Mouse (Mus musculus): ENCODE results near the gene Tprg. TPM values are rescaled to one million over a fixed set of nuclear protein-coding genes. Genes with fewer than 3 reads are reported as not detected.

Gene Tprg
- polyA plus RNA-seq, 1 experiment, result not detected

DNA sequence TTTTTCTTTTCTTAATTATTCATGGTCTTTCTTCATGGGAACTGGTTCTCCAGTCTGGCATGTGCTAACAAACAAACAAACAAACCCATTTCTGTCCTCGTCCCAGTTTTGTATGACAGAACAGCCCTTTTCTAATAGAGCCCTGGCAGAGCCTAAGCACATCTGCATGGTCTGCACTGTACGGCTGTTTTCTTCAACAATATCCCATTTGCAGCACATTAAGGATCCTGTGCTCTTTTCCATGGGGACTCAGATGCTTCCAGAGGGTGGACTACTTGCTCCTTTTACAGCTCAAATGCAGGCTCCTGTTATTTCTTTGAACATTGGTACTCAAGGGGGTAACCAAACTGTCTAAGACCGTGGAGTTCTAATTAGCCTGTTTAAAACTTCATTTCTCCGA, 178.1 kb downstream of the Tprg start:
- H3K4me1 ChIP-seq (ENCODE audit: control insufficient read depth, insufficient read depth, low read length), result no peaks in the 10 kb centered on the region
- no peak overlapping the region for H3K4me3 ChIP-seq (ENCODE audit: insufficient read depth, low read length)
- TF ChIP-seq POLR2A (IDR thresholded peaks at IDR 0.05; ENCODE audit: borderline replicate concordance, low read depth, low read length), result no peak
- no peak for TF ChIP-seq CTCF (IDR thresholded peaks at IDR 0.05; ENCODE audit: low read depth, low read length)
- no peak overlapping the region for H3K27ac ChIP-seq (ENCODE audit: insufficient read depth, low read depth, low read length)

DNA sequence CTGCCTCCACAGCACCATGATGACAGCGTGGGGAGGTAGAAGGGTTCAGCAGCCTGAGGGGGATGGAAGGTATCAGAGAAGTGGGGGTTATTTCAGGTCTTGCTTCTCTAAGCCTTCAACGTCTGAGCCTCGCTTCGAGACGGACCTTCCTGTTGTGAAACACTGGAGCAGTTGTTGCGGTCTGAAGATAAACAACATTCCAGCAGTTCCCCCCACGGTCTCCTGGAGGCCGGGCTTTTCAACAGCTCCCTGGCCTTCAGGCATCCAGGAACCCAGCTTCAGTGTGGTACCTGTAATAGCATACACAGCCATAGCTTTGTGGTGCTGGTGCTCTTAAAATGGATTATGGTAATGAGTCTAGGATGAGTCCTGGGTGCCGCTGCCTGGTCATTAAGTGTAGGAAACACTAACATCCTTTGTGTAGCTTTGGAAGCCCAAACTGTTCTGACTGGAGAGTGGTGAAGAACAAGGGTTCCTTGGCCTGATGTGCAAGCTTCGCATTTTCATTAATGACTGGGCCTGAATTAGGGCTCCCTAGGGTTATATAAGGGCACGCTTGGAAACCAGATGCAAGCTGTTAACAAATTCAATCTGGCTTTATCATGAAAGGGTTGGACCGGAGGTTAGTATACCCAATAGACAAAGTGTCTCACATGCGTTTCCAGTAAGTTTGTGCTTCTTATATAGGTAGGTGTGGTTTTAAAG, 179.0 kb downstream of the Tprg start:
- no peak for TF ChIP-seq POLR2A (IDR thresholded peaks at IDR 0.05; ENCODE audit: borderline replicate concordance, low read depth, low read length)
- no peak for TF ChIP-seq CTCF (IDR thresholded peaks at IDR 0.05; ENCODE audit: low read depth, low read length)
- Histone ChIP-seq H3K4me3 (ENCODE audit: insufficient read depth, low read length) (no peak overlapping the region), H3K4me1 (ENCODE audit: control insufficient read depth, insufficient read depth, low read length) (no peaks in the 10 kb centered on the region), H3K27ac (ENCODE audit: insufficient read depth, low read depth, low read length) (no peak overlapping the region)

GRCm38 (mm10) chr16:25468040-25468439, 181.4 kb downstream of the Tprg start:
- H3K4me3 ChIP-seq (ENCODE audit: insufficient read depth, low read length), result no peak overlapping the region
- TF ChIP-seq POLR2A (IDR thresholded peaks at IDR 0.05; ENCODE audit: borderline replicate concordance, low read depth, low read length) (no peak), CTCF (IDR thresholded peaks at IDR 0.05; ENCODE audit: low read depth, low read length) (no peak)
- H3K27ac ChIP-seq (ENCODE audit: insufficient read depth, low read depth, low read length), result no peak overlapping the region

DNA sequence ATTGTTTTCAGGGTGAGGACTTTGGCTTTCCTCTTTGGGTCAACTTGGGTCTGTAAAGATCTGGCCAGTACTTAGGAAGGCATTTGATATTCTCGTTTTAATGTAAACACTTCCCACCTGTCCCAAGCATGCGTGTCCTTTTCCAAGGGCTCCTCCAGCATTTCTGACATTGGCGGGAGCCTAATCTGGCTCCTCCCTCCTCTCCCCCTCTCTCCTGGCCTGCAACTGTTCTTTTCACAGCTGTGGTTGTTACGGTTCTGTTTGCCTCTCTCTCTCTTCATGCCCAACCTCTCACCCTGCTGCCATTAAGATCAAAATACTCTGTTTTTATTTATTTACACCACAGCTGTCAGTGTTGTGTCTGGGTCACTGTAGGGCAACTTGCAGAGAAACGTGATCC, 182.0 kb downstream of the Tprg start:
- H3K4me3 ChIP-seq (ENCODE audit: insufficient read depth, low read length), result no peak overlapping the region
- no peak for TF ChIP-seq CTCF (IDR thresholded peaks at IDR 0.05; ENCODE audit: low read depth, low read length)
- TF ChIP-seq POLR2A (IDR thresholded peaks at IDR 0.05; ENCODE audit: borderline replicate concordance, low read depth, low read length), result no peak
- no peaks in the 10 kb centered on the region for H3K4me1 ChIP-seq (ENCODE audit: control insufficient read depth, insufficient read depth, low read length)
- H3K27ac ChIP-seq (ENCODE audit: insufficient read depth, low read depth, low read length), result no peak overlapping the region

More at GRCm38 (mm10) chr16:25468040-25468439, 181.4 kb downstream of the Tprg start:
- H3K4me1 ChIP-seq (ENCODE audit: control insufficient read depth, insufficient read depth, low read length), result no peaks in the 10 kb centered on the region

Measured in bone marrow macrophage, adult 2 months (primary cell).